Mouse (Mus musculus) midbrain, embryonic 16.5 days (tissue): ENCODE measurements around the gene Lsm10. TPM values are rescaled to one million over a fixed set of nuclear protein-coding genes. Genes with fewer than 3 reads are reported as not detected.
"Not testable (repeated sequence)": the region's sequence is repeated elsewhere in the genome, so short reads cannot be mapped to it uniquely, and the experiment has no call there.

Source experiments
- ATAC-seq: fragments of 200-750 bp; cut with Nextera tagmentation; 2 replicates; pipeline ENCODE4 v1.8.0; 2017; ENCODE audit warnings: moderate TSS enrichment
- H3K27ac ChIP-seq: fragments of 300-500 bp; sonication (generic); 2 replicates; pipeline ENCODE4 v1.5.1; 2014; ENCODE audit warnings: mild to moderate bottlenecking, low read length, mixed read lengths
- H3K27me3 ChIP-seq: fragments of 300-500 bp; sonication (generic); 2 replicates; pipeline ENCODE4 v1.6.1; 2014; ENCODE audit warnings: low read depth, low read length, mixed read lengths; ENCODE audit not compliant: control insufficient read depth, insufficient read depth
- H3K36me3 ChIP-seq: fragments of 300-500 bp; sonication (generic); 2 replicates; pipeline ENCODE4 v1.6.1; 2014; ENCODE audit warnings: mild to moderate bottlenecking, low read length, moderate library complexity, mixed read lengths; ENCODE audit not compliant: control insufficient read depth, insufficient read depth
- H3K4me1 ChIP-seq: fragments of 300-500 bp; sonication (generic); 2 replicates; pipeline ENCODE4 v1.6.1; 2014; ENCODE audit warnings: mild to moderate bottlenecking, low read length, mixed read lengths; ENCODE audit not compliant: control insufficient read depth, insufficient read depth
- H3K4me2 ChIP-seq: fragments of 300-500 bp; sonication (generic); 2 replicates; pipeline ENCODE4 v1.6.1; 2014; ENCODE audit warnings: mild to moderate bottlenecking, low read length, mixed read lengths
- H3K4me3 ChIP-seq: fragments of 300-500 bp; sonication (generic); 2 replicates; pipeline ENCODE4 v1.5.1; 2014; ENCODE audit warnings: low read depth, mild to moderate bottlenecking, low read length, moderate library complexity, mixed read lengths
- H3K9ac ChIP-seq: fragments of 300-500 bp; sonication (generic); 2 replicates; pipeline ENCODE4 v1.6.1; 2014; ENCODE audit warnings: low read depth, low read length, mixed read lengths
- H3K9me3 ChIP-seq: fragments of 300-500 bp; sonication (generic); replicated peaks from 2 replicates; pipeline ENCODE4 v1.6.1; 2014; ENCODE audit warnings: mild to moderate bottlenecking, low read length, mixed read lengths; ENCODE audit not compliant: control insufficient read depth, poor library complexity, severe bottlenecking
- WGBS: fragments of 180-500 bp; shearing (Covaris S2); extraction: QIAGEN DNeasy Blood & Tissue Kit; methylation state at CpG from one replicate; pipeline ENCODE4 v1.1.7; 2014; 5-methylcytosine and 5-hydroxymethylcytosine counted together
- polyA plus RNA-seq: library from polyadenylated mRNA; unstranded; fragments of >200 nt; fragmentation: Nextera tagmentation; extraction: Ambion mirVana; gene quantifications from 2 replicates; pipeline ENCODE4 v1.2.1, GENCODE M21; 2015

Gene Lsm10
- polyA plus RNA-seq, 1 experiment from 2014 or later: 63.5 TPM

DNA sequence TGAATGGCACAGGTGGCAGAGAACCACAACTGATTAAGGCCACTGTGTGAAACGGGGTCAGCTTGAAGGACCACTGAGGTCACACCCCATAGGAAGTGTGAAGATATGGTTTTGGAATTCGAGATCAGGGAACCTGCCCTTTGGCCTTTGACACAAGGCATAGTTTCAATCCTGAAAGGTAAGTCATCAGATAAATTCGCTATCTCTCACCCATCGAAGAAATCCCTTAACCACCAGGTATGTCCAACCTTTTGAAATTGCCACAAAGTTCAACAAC is 5.6 kb upstream of the Lsm10 start:
- Histone ChIP-seq H3K9me3 (no peaks in the 10 kb centered on the region), H3K9ac (no peak overlapping the region), H3K4me3 (no peak overlapping the region), H3K27me3 (no peaks in the 10 kb centered on the region), H3K36me3 (no peaks in the 10 kb centered on the region), H3K4me2 (no peak overlapping the region), H3K4me1 (no peaks in the 10 kb centered on the region), H3K27ac (no peak overlapping the region)
- no peak for ATAC-seq
- 81% methylated on average over 4 of the region's 4 CpGs for WGBS

DNA sequence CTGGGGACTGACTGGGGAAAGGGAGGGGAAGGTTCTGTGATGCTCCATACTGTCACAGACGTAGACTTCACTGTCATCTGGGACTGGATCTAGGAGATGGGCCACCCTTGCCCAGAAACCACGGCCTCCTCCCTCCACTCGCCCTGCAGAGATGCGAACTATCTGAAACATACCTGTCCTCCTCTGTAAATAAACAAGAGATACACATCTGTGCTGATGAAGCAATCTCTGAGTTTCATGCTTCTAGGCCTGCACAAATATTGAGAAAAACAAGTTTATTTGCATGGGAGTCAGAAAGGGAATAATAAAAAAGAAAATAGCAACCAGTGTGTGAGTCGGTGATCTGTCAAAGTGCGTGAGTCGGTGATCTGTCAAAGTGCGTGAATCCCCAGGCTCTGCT is 4.5 kb upstream of the Lsm10 start:
- H3K27me3 ChIP-seq: no peaks in the 10 kb centered on the region
- 83% methylated on average over 8 of the region's 8 CpGs for WGBS
- no peak for ATAC-seq
- no peak overlapping the region for H3K9ac ChIP-seq
- H3K4me2 ChIP-seq: no peak overlapping the region
- no peaks in the 10 kb centered on the region for H3K9me3 ChIP-seq
- no peak overlapping the region for H3K4me3 ChIP-seq
- no peaks in the 10 kb centered on the region for H3K4me1 ChIP-seq
- no peak overlapping the region for H3K27ac ChIP-seq
- no peaks in the 10 kb centered on the region for H3K36me3 ChIP-seq

- H3K27ac ChIP-seq: peak overlapping the region; percentile 85; the same call in 1 of the 2 replicates
- ATAC-seq, H3K36me3 ChIP-seq, H3K9ac ChIP-seq, H3K4me1 ChIP-seq, H3K27me3 ChIP-seq, H3K9me3 ChIP-seq: not testable (repeated sequence)
- H3K4me2 ChIP-seq: peak overlapping the region; percentile 59
- 56% methylated on average over 14 of the region's 14 CpGs for whole genome bisulfite sequencing
- H3K4me3 ChIP-seq: peak overlapping the region; percentile 66; the same call in 1 of the 2 replicates
Measured at GRCm38 (mm10) chr4:126095622-126096430, 597 bp upstream of the Lsm10 start.

- H3K36me3 ChIP-seq: 0 out of 2 replicates have a peak, but pooled peaks cover 2% of the 10 kb centered on the region
- no peak overlapping the region for H3K27ac ChIP-seq
- no peak overlapping the region for H3K9ac ChIP-seq
- no peak overlapping the region for H3K4me2 ChIP-seq
- 97% methylated on average over 20 of the region's 20 CpGs for WGBS
- H3K9me3 ChIP-seq: no peaks in the 10 kb centered on the region
- no peak for ATAC-seq
- no peaks in the 10 kb centered on the region for H3K27me3 ChIP-seq
- no peak overlapping the region for H3K4me3 ChIP-seq
- peaks cover 12% of the 10 kb centered on the region for H3K4me1 ChIP-seq
Measured at GRCm38 (mm10) chr4:126097711-126098253, 1.4 kb downstream of the Lsm10 start.

DNA sequence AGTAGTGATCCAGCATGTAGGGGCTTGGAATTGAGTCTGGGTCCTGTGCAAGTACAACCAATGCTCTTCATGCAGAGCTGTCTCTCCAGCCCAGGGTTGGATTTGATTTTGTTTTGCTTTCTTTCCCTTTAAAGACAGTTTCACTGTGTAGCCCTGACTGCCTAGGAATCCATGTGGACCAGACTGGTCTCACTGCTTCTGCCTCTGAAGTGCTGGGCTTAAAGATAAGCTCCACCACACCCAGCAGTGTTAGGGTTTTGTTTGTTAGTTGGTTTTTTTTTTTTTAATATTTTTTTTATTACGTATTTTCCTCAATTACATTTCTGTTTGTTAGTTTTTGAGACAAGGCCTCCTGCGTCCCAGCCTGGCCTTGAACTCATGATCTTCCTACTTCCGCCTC is 2.9 kb downstream of the Lsm10 start:
- Histone ChIP-seq H3K36me3 (0 out of 2 replicates have a peak, but pooled peaks cover 2% of the 10 kb centered on the region), H3K27ac (no peak overlapping the region), H3K4me1 (peaks cover 18% of the 10 kb centered on the region), H3K9ac (no peak overlapping the region), H3K27me3 (no peaks in the 10 kb centered on the region), H3K9me3 (no peaks in the 10 kb centered on the region), H3K4me2 (no peak overlapping the region), H3K4me3 (no peak overlapping the region)
- 97% methylated on average over 3 of the region's 3 CpGs for WGBS
- ATAC-seq: no peak

DNA sequence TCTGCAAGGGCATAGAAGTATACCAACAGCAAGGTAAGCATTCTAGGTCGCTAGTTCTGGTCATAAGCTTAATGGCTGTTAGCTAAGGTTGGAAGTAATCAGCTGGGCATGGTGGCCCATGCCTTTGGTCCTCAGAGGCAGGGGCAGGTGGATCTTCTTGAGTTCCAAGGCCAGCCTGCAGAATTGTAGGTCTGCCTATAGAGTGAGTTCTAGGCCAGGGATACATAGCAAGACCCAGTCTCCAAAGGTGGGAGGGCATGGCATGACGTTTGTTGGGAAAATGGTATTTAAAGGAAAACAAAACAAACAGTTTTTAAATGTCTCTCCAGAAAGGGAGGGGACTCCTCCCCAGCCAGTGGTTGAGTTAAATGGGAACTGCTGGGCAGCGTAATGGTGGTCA is 4.3 kb downstream of the Lsm10 start:
- Histone ChIP-seq H3K27me3 (no peaks in the 10 kb centered on the region), H3K4me1 (peaks cover 31% of the 10 kb centered on the region)
- WGBS: 88% methylated on average over 3 of the region's 3 CpGs

GRCm38 (mm10) chr4:126102061-126102841 is 5.8 kb downstream of the Lsm10 start:
- WGBS: 41% methylated on average over 7 of the region's 7 CpGs
- no peaks in the 10 kb centered on the region for H3K27me3 ChIP-seq
- H3K36me3 ChIP-seq: 0 out of 2 replicates have a peak, but pooled peaks cover 2% of the 10 kb centered on the region
- peak overlapping the region; percentile 97; the same call in 1 of the 2 replicates for H3K4me2 ChIP-seq
- no peak for ATAC-seq
- no peaks in the 10 kb centered on the region for H3K9me3 ChIP-seq
- H3K9ac ChIP-seq: no peak overlapping the region
- peak overlapping the region; percentile 87 for H3K27ac ChIP-seq
- no peak overlapping the region for H3K4me3 ChIP-seq
- H3K4me1 ChIP-seq: peaks cover 31% of the 10 kb centered on the region

More for the DNA sequence above, 4.3 kb downstream of the Lsm10 start:
- Histone ChIP-seq H3K9me3 (no peaks in the 10 kb centered on the region), H3K27ac (no peak overlapping the region), H3K9ac (no peak overlapping the region), H3K4me3 (no peak overlapping the region), H3K36me3 (0 out of 2 replicates have a peak, but pooled peaks cover 2% of the 10 kb centered on the region), H3K4me2 (no peak overlapping the region)
- no peak for ATAC-seq

- Histone ChIP-seq H3K4me1 (peaks cover 32% of the 10 kb centered on the region), H3K27me3 (no peaks in the 10 kb centered on the region), H3K9ac (peak overlapping the region; percentile 63; the same call in 1 of the 2 replicates), H3K4me3 (peak overlapping the region; percentile 91), H3K4me2 (peak overlapping the region; percentile 97), H3K27ac (peak overlapping the region; percentile 87), H3K36me3 (0 out of 2 replicates have a peak, but pooled peaks cover 2% of the 10 kb centered on the region), H3K9me3 (no peaks in the 10 kb centered on the region)
- 1% methylated on average over 15 of the region's 15 CpGs for WGBS
- peak; percentile 59 for ATAC-seq
Measured at GRCm38 (mm10) chr4:126103057-126103581, 6.7 kb downstream of the Lsm10 start.
